In genomic region chr2:106694567-106694885, GRCm38 (mm10) we compare ENCODE assay signal across 8 mouse cellular contexts. TPM values are rescaled to one million over a fixed set of nuclear protein-coding genes. Genes with fewer than 3 reads are reported as not detected.
DNase-seq lines count a peak whose midpoint lies in the region; ATAC-seq lines count a peak whose summit lies in the region.

No protein-coding gene starts in this region.

- H3K4me2 ChIP-seq in limb, embryonic 15.5 days = peak overlapping the region; percentile 94
- H3K4me2 ChIP-seq in stomach, embryonic 16.5 days (ENCODE audit: low read depth, low read length) = peak overlapping the region; percentile 84

- H3K36me3 ChIP-seq in erythroblast, embryonic 14.5 days (ENCODE audit: control insufficient read depth) = no peaks in the 10 kb centered on the region
- H3K36me3 ChIP-seq in megakaryocyte, embryonic 14.5 days (replicated peaks; ENCODE audit: low read length) = no peaks in the 10 kb centered on the region
- H3K36me3 ChIP-seq in limb, embryonic 15.5 days = peaks cover 4% of the 10 kb centered on the region; the same call in 1 of the 2 replicates
- no peaks in the 10 kb centered on the region for H3K36me3 ChIP-seq in stomach, embryonic 16.5 days (ENCODE audit: control insufficient read depth, insufficient read depth, low read length)

- no peak for ATAC-seq in erythroblast, adult 5-6 weeks (replicated peaks; ENCODE audit: low FRiP score, poor library complexity, severe bottlenecking)
- ATAC-seq in megakaryocyte, adult 5-6 weeks (ENCODE audit: poor library complexity, severe bottlenecking) = no peak
- ATAC-seq in limb, embryonic 15.5 days (ENCODE audit: insufficient number of reproducible peaks, low FRiP score, low TSS enrichment, low read depth) = no peak
- no peak for ATAC-seq in stomach, embryonic 16.5 days (ENCODE audit: insufficient read depth, low FRiP score)
- no peak; the same call in 1 of the 2 replicates for ATAC-seq in megakaryocyte-erythroid progenitor cell, adult 5-6 weeks (replicated peaks; ENCODE audit: low FRiP score, low TSS enrichment, poor library complexity, severe bottlenecking)

- under 1% methylated on average over 10 of the region's 10 CpGs for WGBS in limb, embryonic 15.5 days
- under 1% methylated on average over 10 of the region's 10 CpGs for WGBS in stomach, embryonic 16.5 days

- peaks cover 4% of the 10 kb centered on the region; the same call in 1 of the 2 replicates for H3K4me1 ChIP-seq in erythroblast, embryonic 14.5 days (ENCODE audit: control insufficient read depth)
- H3K4me1 ChIP-seq in megakaryocyte, embryonic 14.5 days = peaks cover 27% of the 10 kb centered on the region
- H3K4me1 ChIP-seq in limb, embryonic 15.5 days = peaks cover 25% of the 10 kb centered on the region
- peaks cover 4% of the 10 kb centered on the region; the same call in 1 of the 2 replicates for H3K4me1 ChIP-seq in stomach, embryonic 16.5 days (ENCODE audit: control insufficient read depth, insufficient read depth, low read length)

- H3K27me3 ChIP-seq in erythroblast, embryonic 14.5 days (ENCODE audit: control insufficient read depth) = peaks cover 67% of the 10 kb centered on the region
- H3K27me3 ChIP-seq in megakaryocyte, embryonic 14.5 days (replicated peaks) = peaks cover 52% of the 10 kb centered on the region
- H3K27me3 ChIP-seq in limb, embryonic 15.5 days = no peaks in the 10 kb centered on the region
- H3K27me3 ChIP-seq in stomach, embryonic 16.5 days (ENCODE audit: control insufficient read depth, insufficient read depth, low read length) = no peaks in the 10 kb centered on the region

- DNase-seq in right cerebral cortex, postnatal 14 days = no peak

- peak overlapping the region; percentile 59 for H3K4me3 ChIP-seq in erythroblast, embryonic 14.5 days (replicated peaks)
- peak overlapping the region; percentile 92 for H3K4me3 ChIP-seq in megakaryocyte, embryonic 14.5 days (replicated peaks)
- peak overlapping the region; percentile 85 for H3K4me3 ChIP-seq in limb, embryonic 15.5 days
- H3K4me3 ChIP-seq in stomach, embryonic 16.5 days (replicated peaks; ENCODE audit: low read length) = peak overlapping the region; percentile 77

- peak overlapping the region; percentile 95 for H3K27ac ChIP-seq in limb, embryonic 15.5 days
- peak overlapping the region; percentile 68 for H3K27ac ChIP-seq in stomach, embryonic 16.5 days (ENCODE audit: low read length)

- H3K9me3 ChIP-seq in erythroblast, embryonic 14.5 days (ENCODE audit: control insufficient read depth, low read length) = no peaks in the 10 kb centered on the region
- no peaks in the 10 kb centered on the region for H3K9me3 ChIP-seq in megakaryocyte, embryonic 14.5 days
- H3K9me3 ChIP-seq in limb, embryonic 15.5 days = no peaks in the 10 kb centered on the region
- H3K9me3 ChIP-seq in stomach, embryonic 16.5 days (replicated peaks; ENCODE audit: control insufficient read depth, low read length) = no peaks in the 10 kb centered on the region

- peak overlapping the region; percentile 87 for H3K9ac ChIP-seq in limb, embryonic 15.5 days
- H3K9ac ChIP-seq in stomach, embryonic 16.5 days (ENCODE audit: low read length) = peak overlapping the region; percentile 86

RNA-seq across cellular contexts. Expression of gene Mpped2, which starts 1.5 kb away (rescaled TPM):
- not detected in 2 replicates for polyA plus RNA-seq in erythroblast, embryonic 14.5 days (2012)
- total RNA-seq in erythroblast, adult 5-6 weeks (2015; ENCODE audit: low replicate concordance) = not detected in 2 replicates
- not detected in 2 replicates for total RNA-seq in erythroblast, adult 5-6 weeks (2017; ENCODE audit: low replicate concordance)
- polyA plus RNA-seq in megakaryocyte, embryonic 14.5 days (2012; ENCODE audit: insufficient read depth, low replicate concordance) = 0.10 TPM in 1 of 2 replicates, not detected in the other
- total RNA-seq in megakaryocyte, adult 5-6 weeks (2015) = not detected in 2 replicates
- 0.37 TPM in 1 of 2 replicates, not detected in the other for total RNA-seq in megakaryocyte, adult 5-6 weeks (2017)
- polyA plus RNA-seq in limb, embryonic 15.5 days (2015; fragmentation: Nextera tagmentation; extraction: Ambion mirVana) = 55.5 and 67.3 TPM in 2 replicates
- 11.8 and 14.5 TPM in 2 replicates for polyA plus RNA-seq in stomach, embryonic 16.5 days (2015; fragmentation: Nextera tagmentation; extraction: Ambion mirVana)
- total RNA-seq in megakaryocyte-erythroid progenitor cell, adult 5-6 weeks (2014; fragmentation: Nextera tagmentation) = 1.9 and 17.1 TPM in 2 replicates
- total RNA-seq in megakaryocyte-erythroid progenitor cell, adult 5-6 weeks (2017) = 0.57 TPM in 1 of 2 replicates, not detected in the other

Comparison
In these comparisons a context has a peak if more than half of its experiments do, and no peak if none do; other contexts are left out.
1. RNA of gene Mpped2, which starts 1.5 kb away (polyA plus RNA-seq): 55.5 to 67.3 TPM in limb, embryonic 15.5 days and 11.8 to 14.5 TPM in stomach, embryonic 16.5 days; 0.10 TPM in megakaryocyte, embryonic 14.5 days and not detected in erythroblast, embryonic 14.5 days; every median in the first group is over 10 times any median in the second.
2. Peak in every context shown above with its lines, with median percentiles within 50 percentile points of each other: H3K4me3 ChIP-seq.